Mouse (Mus musculus) cerebellum, adult 8-10 months (tissue): ENCODE measurements around the gene Efcab2.
A peak's percentile ranks its signal among the peaks of the same experiment; 100 is the strongest.

Source experiments
- DNase-seq: peaks from one replicate; pipeline ENCODE4 v3.0.0; 2022

The Efcab2 gene

DNA sequence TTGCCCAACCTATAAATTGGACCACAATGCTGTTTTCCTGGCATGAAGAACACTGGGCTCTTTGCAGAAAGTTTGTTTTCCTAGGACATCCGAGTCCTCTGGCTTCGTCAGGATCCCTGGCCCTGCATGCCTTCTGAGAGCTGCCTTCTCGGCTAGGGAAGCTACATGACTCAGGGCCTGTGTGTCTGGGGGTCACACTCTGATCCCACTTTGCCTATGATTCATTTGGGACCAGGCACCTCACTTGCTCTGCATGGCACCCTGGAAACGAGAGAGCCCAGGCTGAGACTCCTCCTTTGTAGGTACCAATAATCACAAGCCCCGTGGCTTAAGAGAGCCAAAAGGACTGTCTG, 80.0 kb downstream of the Efcab2 start:
- no peak for DNase-seq

DNA sequence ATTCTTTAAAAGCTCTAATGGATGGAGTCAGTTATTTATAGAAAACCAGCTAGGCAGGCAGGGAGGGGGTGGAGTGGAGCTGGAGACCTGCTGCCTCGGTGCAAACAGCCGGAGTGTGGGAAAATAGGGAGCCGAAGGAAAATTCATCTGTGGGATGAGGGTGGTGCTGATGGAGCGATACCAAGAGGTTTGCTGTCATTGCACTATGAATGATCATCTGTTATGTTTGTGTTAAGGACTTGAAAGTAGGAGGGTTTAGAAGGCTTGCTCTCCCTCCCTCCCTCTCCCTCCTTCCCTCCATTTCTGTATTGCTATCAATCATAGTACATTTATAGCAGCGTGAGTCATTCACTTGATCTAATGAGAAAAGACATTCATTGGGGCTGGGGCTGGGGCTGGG, 80.9 kb downstream of the Efcab2 start:
- no peak for DNase-seq

DNA sequence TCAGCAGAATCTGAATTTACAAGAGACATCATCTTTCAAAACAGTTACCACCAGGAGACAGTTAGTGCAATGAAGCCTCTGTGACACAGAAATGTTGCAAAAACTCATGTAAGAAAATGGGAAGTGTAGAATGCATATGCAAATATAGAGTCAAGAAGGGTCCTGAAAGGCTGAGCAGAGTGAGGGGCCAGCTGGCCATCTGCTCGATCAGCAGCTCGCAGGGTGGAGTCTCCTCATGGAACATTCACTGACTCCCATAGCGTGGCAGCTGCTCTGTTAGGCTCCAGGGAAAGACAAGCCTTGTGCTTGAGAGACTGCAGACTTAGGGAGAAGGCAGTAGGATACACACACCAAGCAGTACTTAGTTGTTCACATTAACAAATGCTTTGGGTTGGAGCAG, 83.2 kb downstream of the Efcab2 start:
- DNase-seq, result no peak

DNA sequence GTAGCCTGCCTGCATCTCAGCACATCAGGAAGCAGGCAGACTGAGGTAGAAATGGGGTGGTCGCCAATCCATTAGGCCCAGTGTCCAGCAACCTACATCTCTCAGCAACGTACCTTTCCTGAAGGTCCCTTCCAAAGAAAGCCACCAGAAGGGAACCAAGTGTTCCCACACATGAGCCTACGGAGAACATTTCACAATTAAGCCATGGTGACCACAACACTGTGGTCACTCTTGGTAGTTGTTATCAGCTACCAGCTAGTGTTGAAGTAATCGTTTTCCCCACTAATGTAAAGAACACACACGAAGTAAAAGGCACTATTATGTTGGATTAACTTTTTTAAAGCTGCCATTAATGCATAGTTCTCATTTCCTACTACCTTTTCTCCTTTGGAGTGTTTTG, 85.8 kb downstream of the Efcab2 start:
- no peak for DNase-seq

DNA sequence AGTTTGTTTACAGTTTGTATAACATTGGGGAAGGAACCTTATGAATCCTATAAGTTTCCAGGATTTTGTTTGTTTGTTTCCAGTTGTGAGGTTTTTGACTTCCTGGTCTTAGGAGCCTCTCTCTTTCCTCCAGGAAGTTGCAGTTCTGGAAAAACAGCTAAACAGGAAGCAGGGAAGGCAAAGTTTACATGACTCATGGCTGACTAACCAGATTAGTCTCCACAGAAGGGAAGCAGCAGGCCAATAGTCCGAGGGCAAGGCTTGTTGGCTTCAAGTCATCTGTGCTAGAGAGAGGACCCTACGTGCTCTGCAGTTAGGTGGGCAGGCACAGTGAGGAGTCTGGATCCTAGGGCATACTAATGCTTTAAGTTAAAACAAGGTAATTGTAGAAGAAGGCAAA, 86.6 kb downstream of the Efcab2 start:
- DNase-seq, result no peak

DNA sequence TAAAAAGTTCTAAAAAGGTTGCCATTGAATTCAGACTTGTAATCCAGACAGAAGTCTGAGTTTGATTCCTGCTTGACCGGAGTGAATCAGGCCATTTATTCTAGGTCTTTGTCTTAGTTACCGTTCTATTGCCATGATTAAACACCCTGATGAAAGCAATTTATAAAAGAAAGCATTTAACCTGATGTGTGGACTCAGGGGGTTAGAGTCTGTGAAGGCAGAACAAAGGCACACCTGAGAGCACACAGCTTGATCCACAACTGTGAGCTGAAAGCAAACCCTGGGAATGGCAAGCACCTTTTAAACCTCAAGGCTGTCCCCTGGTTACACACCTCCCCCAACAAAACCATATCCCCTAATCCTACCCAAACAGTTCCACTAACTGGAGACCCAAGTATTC, 90.3 kb downstream of the Efcab2 start:
- no peak for DNase-seq

DNA sequence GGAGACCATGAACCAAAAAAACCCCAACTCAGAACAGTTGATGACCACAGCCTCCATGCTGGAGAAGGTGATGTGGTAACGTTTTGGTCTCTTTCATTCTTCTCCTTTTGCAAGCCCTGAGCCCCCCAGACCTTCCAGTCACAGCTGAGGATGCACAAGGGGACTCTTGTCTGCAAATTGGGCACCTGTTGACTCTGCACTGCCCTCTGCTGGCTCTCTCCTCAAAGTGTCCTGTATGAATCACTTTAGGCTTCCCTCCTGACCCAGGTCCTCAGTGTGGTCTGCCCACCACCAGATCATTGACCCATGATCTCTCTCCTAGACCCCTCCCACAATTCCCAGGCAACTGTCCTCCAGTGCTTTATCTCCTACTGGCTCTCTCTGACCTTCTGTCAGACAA, 91.0 kb downstream of the Efcab2 start:
- DNase-seq, result peak; percentile 14

DNA sequence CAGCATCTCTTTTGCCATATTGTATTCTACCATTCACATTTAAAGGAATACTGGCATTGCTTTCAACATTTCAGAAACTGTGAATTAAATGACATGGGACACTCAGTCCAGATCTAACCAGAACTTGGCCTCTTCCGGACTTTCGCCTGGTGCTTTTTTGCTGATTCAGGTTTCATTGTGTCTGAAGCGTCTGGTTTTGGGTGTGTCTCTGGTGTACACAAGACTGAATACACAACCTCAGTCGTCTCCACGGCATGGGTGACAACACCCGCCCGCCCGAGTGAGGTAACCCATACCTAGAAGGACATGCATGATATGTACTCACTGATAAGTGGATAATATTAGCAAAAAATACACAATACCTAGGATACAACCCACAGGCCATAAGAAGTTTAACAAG, 101.1 kb downstream of the Efcab2 start:
- no peak for DNase-seq

DNA sequence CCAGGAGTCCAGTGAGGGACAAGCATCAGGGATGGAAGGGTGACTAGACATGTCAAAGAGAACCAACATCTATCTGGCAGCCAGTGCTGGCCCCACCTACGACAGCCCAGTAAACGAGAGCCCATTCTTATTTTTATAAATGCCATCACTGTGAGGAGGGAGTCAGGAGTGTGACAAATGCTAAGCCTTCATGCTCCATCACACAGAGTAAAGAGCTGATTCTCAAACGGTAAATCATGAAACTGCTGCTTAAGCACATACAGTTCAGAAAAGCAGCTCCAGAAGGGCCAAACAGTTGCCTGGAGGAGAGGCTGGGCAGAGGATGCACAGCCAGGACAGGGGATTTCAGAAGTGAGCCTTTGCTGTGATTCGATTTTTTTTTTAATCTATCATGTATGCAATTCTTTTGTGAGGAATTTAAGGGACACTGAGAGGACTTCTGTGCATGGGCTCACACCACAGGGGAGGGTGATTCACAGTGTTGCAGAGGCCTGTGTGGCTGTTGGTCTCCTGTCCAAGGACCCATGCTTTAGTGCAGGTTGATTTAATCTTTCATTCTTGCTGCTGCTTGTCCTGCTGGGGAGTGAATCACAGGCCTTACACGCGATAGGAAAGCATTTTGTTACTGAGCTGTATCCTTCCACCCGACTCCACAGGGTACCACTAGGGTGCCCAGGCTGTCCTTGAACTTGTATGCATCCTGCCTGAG, 106.6 kb downstream of the Efcab2 start:
- no peak for DNase-seq

DNA sequence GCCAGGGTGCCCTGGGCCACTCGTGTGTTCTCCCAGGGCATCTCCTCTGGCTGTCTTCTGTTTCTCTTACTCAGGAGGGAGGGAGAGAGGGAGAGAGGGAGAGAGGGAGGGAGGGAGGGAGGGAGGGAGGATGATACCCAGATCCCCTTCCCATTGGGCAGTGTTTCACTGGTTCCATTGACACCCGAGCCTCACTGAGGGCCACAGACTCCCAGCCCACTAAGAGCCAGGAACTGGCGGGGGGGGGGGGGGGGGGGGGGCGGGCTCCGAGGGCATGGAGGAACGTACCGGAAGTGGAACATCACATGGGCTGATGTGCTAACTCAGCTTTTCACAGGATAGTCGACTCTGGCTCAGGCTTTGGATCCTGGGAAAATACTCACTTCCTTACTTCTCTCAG, 108.1 kb downstream of the Efcab2 start:
- DNase-seq, result no peak

DNA sequence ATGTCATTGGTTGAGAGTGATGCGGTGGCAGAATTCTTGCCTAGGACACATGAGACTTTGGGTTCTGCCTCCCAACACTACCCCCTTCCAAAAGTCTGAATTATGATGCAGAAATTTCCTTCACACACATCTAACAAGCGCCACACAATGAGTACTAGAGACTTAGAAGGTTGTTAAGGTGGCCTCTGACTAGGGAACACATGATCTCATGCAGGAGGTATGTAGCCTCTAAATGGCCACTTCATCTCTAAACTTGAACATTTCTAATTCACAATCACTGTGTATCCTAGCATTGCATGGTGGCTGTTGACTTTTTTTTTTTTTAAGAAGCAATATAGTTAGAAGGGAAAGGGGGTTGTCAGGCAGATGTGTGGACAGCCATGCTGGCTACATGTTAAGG, 110.0 kb downstream of the Efcab2 start:
- no peak for DNase-seq

DNA sequence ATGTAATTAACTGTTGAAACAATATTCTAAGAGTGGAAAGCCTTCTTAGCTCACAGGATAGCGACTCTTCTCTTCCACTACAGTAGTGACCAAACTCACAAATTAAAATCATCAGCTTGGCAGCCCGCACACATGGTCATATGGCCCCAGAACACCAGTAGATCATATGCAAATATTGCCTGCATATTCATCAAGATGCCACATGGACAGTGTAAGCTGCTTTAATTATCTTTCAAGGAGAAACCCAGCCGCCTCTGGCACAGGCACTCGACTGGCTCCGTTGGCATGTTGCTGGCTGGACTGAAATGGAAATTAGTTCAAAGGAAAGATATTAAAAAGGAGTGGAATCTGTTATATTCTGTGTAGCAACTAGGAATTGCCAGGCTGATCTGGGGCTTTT, 116.5 kb downstream of the Efcab2 start:
- no peak for DNase-seq

DNA sequence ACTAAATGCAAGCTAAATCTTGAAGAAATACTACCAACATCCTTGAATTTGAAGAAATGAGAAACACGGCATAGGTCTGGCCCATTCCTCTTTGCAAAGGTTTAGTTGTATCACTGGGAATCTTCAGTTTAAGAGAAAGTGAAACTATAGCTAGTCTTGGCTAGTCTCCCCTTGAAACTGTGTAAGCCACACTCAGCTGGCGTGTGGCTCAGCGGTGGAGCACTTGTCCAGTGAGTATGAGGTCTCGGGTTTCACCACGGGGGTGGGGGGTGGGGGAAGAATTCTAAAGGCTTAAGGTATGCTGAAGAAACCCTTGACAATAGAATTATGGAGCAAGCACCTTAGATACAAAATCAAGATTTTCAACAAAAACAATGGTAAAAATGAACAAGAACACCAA, 117.3 kb downstream of the Efcab2 start:
- DNase-seq, result no peak

DNA sequence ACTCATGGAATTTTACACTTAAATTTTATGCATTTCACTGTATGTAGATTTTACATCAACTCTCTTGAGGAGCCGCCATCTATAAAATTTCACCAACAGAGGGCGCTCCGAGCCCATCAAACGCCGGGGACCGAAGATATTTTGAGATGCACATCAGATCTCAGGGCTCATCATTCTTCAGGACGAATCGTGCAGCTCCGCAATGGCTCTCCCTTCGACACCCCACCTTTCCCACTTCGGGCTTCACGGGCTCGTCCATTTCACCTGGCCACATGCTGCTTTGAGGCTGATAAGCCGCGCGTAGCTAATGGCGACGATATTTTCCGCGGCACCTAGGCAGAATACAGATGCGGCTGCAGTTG, 121.3 kb downstream of the Efcab2 start:
- DNase-seq, result peak; percentile 82

DNA sequence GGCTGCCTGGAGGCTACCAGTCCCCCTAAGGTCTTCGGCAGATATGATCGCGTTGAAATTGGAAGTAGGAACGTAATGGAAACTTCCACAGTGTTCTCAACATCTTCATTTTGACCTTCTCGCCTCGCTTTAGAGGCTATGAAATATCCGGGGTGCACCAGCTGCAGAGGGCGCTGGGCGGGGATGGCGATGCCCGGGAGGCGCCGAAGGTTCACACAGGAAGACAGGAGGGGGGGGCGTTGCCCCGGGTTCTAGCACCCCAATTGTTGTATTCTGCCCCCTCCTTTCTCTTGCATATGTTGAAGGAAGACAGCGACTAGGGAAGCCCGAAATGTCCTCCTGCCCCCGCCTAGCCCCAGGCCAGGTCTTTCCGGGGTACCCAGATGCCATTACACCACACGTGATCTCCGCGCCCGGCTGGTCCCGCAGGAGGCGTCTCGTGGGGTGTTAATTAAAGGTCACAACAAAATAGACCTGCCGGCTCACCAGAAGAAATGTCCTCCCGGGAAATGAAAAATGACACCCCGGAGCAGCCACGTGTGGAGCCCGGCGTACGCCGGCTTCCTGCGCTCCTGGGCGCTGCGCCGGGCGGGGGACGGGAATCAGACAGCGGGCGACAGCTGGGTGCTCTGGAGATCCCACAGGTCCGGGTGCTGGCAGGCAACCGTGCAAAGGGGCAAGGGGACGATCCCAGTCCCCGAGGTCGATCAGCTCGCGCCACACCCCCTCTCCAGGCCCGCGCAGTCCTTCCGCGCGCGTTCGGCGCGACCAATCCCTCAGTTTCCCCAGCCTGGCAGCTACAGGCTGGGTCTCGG, 121.9 kb downstream of the Efcab2 start:
- DNase-seq, result peak; percentile 49

DNA sequence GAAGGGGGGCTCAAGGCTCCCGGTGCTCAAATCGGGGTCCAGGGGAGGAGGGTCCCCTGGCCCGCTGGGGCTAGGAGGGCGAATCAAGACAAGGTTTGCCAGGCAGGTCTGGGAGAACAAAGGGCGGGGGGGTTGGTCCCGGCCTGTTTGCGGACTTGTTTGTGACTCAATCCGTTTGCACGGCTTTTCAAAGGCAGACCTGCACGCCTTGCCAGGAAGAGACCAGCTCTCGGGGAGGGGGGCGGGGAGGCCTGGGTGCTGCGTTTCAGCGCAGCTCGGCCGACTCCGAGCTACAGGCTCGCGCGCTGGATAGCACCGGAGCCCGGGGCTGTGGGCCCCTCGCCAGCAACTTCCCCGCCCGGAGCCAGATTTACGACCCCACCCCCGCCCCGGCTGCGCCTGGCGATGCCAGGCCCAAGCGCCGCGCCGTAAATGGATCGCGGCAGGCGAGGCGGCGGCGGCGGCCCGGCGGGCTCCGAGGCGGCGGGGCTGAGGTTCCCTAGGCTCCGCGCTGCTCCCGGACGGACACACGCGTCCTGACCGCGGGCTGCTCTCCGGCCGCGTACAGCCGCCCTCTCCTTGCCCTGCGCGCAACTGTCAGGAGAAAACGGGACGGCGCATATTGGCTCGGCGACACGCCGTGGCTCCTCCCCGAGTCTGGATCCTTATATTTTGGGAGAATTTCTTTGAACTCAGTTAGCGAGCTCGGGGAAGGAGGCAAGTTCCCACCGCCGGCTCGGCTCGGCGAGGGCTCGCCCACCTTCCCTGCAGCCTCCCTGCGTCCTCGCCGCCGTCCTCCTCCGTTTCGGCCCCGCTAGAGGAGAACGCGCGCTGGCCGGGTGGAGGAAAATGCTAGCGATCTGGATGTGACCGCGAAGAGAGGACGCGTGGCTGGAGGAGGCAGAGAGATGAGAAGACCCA, 122.8 kb downstream of the Efcab2 start, which contains the start of gene Kif26b:
Kif26b (plus strand) TSS at position 695 of the 921 bp plus-strand sequence.
- peak; percentile 70 for DNase-seq

DNA sequence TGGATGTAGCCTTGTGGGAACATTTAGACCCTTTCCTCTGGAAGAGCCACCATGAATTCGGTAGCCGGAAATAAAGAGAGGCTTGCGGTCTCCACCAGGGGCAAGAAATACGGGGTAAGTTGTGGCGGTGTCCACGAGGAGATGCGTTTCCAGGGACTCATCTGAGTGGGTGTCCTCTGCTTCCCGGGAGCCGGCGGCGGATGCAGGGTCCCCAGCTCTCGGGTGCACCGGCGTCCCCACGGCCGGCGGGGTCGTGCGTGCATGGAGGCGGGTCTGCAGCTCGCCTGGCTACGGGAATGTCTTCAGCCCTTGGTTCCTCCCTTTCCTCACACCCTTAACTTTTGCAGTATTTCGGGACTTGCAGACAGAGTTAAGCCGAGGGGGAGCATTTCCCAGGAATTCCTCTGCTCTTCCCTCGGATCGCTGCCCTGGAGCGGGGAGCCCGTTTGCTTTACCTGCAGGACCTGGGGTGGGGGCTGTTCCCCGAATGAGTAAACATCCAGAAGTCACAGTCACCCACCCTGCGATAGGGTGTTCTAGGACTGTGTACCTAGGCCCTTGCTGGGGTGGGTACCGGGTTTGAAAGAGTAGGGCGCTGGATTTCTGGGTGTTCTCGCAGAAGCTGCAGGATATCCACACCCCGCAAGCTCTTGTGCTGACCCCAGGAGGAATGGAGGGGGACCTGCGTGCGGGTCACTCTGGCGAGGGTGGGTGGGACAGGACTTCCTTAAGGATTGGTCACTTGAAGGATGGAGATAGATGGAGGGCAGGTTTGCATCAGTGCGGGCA, 123.8 kb downstream of the Efcab2 start:
- DNase-seq, result peak; percentile 50

DNA sequence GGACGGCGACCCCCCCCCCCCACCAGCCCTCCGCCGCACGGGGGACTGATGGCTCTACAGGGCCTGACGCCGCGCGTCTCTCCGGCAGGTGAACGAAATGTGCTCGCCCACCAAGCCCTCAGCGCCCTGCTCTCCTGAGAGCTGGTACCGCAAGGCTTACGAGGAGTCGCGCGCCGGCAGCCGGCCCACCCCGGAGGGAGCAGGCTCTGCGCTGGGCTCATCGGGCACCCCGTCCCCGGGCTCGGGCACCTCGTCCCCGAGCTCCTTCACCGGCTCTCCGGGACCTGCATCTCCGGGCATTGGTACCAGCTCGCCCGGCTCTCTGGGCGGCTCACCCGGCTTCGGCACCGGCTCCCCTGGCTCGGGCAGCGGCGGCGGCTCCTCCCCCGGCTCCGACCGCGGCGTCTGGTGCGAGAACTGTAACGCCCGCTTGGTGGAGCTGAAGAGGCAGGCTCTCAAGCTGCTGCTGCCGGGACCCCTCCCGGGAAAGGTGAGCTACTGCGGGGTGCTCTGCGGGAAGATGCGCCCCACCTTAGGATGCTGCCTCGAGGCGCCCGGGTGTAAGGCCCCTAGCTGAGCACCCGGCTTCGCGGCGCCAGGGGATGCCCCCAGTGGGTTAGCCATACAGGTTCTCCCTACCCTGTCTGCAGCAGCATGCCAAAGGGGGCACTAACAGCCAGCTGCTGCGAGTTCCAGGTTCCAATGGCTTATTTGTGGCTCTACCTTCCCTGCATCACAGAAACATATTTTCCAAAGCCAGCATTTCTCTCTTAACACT, 124.6 kb downstream of the Efcab2 start:
- DNase-seq, result peak; percentile 93
